Mouse (Mus musculus): Measurements from ENCODE around the gene Slc36a3.
"Not testable (repeated sequence)": the region's sequence is repeated elsewhere in the genome, so short reads cannot be mapped to it uniquely, and the experiment has no call there.

Gene Slc36a3

GRCm38 (mm10) chr11:55109521-55110300 is 41.8 kb downstream of the Slc36a3 start:
- no peak for DNase-seq (ENCODE audit: low read depth, low spot score)

GRCm38 (mm10) chr11:55106636-55107035 is 44.9 kb downstream of the Slc36a3 start:
- no peak for DNase-seq (ENCODE audit: low read depth, low spot score)

GRCm38 (mm10) chr11:55105389-55105788 is 46.1 kb downstream of the Slc36a3 start:
- DNase-seq (ENCODE audit: low read depth, low spot score): no peak

GRCm38 (mm10) chr11:55103229-55103628 is 48.3 kb downstream of the Slc36a3 start:
- no peak for DNase-seq (ENCODE audit: low read depth, low spot score)

GRCm38 (mm10) chr11:55102015-55102414 is 49.5 kb downstream of the Slc36a3 start:
- DNase-seq (ENCODE audit: low read depth, low spot score): no peak

- DNase-seq (ENCODE audit: low read depth, low spot score): no peak
These were observed 51.6 kb downstream of the Slc36a3 start for GRCm38 (mm10) chr11:55099868-55100267.

- no peak for DNase-seq (ENCODE audit: low read depth, low spot score)
These were observed 52.3 kb downstream of the Slc36a3 start for GRCm38 (mm10) chr11:55099019-55099771.

- DNase-seq (ENCODE audit: low read depth, low spot score): no peak
These were observed 53.2 kb downstream of the Slc36a3 start for GRCm38 (mm10) chr11:55098189-55098915.

GRCm38 (mm10) chr11:55097463-55098188 is 53.9 kb downstream of the Slc36a3 start, which contains the start of gene Gm2a:
Gene Gm2a (plus strand): TSS chr11:55098115.
- DNase-seq (ENCODE audit: low read depth, low spot score): peak; percentile 99

- no peak for DNase-seq (ENCODE audit: low read depth, low spot score)
These were observed 54.6 kb downstream of the Slc36a3 start for GRCm38 (mm10) chr11:55096731-55097462.

- DNase-seq (ENCODE audit: low read depth, low spot score): not testable (repeated sequence)
These were observed 55.2 kb downstream of the Slc36a3 start for GRCm38 (mm10) chr11:55096296-55096695.

- DNase-seq (ENCODE audit: low read depth, low spot score): no peak
These were observed 58.4 kb downstream of the Slc36a3 start for GRCm38 (mm10) chr11:55093096-55093495.

- no peak for DNase-seq (ENCODE audit: low read depth, low spot score)
These were observed 61.6 kb downstream of the Slc36a3 start for GRCm38 (mm10) chr11:55089892-55090291.

GRCm38 (mm10) chr11:55087006-55087405 is 64.5 kb downstream of the Slc36a3 start:
- DNase-seq (ENCODE audit: low read depth, low spot score): no peak

- DNase-seq (ENCODE audit: low read depth, low spot score): no peak
These were observed 66.1 kb downstream of the Slc36a3 start for GRCm38 (mm10) chr11:55085396-55085795.

GRCm38 (mm10) chr11:55084629-55085028 is 66.9 kb downstream of the Slc36a3 start:
- no peak for DNase-seq (ENCODE audit: low read depth, low spot score)

- no peak for DNase-seq (ENCODE audit: low read depth, low spot score)
These were observed 70.3 kb downstream of the Slc36a3 start for GRCm38 (mm10) chr11:55081206-55081605.

- no peak for DNase-seq (ENCODE audit: low read depth, low spot score)
These were observed 72.3 kb downstream of the Slc36a3 start for GRCm38 (mm10) chr11:55079180-55079579.

- DNase-seq (ENCODE audit: low read depth, low spot score): no peak
These were observed 73.0 kb downstream of the Slc36a3 start for GRCm38 (mm10) chr11:55078502-55078901.

GRCm38 (mm10) chr11:55077331-55078231 is 73.9 kb downstream of the Slc36a3 start, which contains the start of gene Ccdc69:
Gene Ccdc69 (minus strand): TSS chr11:55078131.
- no peak for DNase-seq (ENCODE audit: low read depth, low spot score)
